Comparison of ENCODE assay signal across 10 mouse cellular contexts in genomic region chr19:22594492-22594891, GRCm38 (mm10).
"Had no signal": no experiment of that assay in that cellular context is flagged by ENCODE, and none has a peak within 500 bp of the region (broad histone marks: within the 10 kb centered on the region; RNA-seq: fewer than 3 reads in every experiment).

No protein-coding gene starts in this region.

- ATAC-seq: liver, postnatal 0 days; lung, postnatal 0 days; midbrain, embryonic 15.5 days had no signal

- DNase-seq: liver, postnatal 0 days; lung, adult 2 months; lung, postnatal 14 days; lung, postnatal 36 days; right cerebral cortex, postnatal 14 days; thymus, adult 18-20 months; thymus, postnatal 25 days; thymus, postnatal 4 days had no signal
